Mouse (Mus musculus) adrenal gland (tissue): ENCODE measurements around the gene Lst1.

Source experiments
- intact Hi-C: fragments of 180-260 bp; cut with DNase I; formaldehyde crosslinking; loops from one replicate; pipeline ENCODE4 v1.15.1; 2025

Gene Lst1

DNA sequence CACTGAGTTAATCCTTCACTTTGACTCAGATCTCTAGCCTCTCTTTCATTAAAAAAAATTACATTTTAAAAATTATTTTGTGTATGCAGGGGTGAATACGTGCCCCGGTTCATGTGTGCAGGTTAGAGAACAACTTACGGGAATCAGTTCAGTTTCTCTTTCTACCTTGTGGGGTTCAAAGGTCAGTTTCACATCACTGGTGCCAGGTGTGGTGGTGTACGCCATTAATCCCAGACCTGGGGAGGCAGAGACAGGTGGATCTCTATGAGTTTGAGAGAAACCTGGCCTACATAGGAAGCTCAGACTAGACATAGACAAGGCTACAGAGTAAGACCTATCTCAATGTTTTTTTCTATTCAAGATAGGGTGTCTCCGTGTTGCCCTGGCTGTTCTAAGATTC lies 24.8 kb upstream of the Lst1 start:
- intact Hi-C loops, result no loop called here

- intact Hi-C loops, result no loop called here
Measured at GRCm38 (mm10) chr17:35210593-35210992, 22.4 kb upstream of the Lst1 start.

GRCm38 (mm10) chr17:35209785-35210535 lies 21.7 kb upstream of the Lst1 start:
- intact Hi-C loops, result no loop called here

- intact Hi-C loops, result no loop called here
Measured at GRCm38 (mm10) chr17:35205380-35205769, 17.1 kb upstream of the Lst1 start.

GRCm38 (mm10) chr17:35204494-35205379 lies 16.5 kb upstream of the Lst1 start, which contains the start of gene Lta:
TSS of gene Lta (minus strand) at chr17:35205351.
- intact Hi-C loops, result no loop called here

GRCm38 (mm10) chr17:35202442-35202841 lies 14.2 kb upstream of the Lst1 start:
- intact Hi-C loops, result no loop called here

DNA sequence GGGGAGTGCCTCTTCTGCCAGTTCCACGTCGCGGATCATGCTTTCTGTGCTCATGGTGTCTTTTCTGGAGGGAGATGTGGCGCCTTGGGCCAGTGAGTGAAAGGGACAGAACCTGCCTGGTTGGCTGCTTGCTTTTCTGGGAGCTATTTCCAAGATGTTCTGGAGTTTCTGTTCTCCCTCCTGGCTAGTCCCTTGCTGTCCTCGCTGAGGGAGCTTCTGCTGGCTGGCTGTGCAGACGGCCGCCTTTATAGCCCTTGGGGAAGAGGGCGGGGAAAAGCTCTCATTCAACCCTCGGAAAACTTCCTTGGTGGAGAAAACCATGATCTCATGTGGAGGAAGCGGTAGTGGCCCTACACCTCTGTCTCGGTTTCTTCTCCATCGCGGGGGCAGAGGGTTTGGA lies 13.5 kb upstream of the Lst1 start, which contains the start of gene Tnf:
Gene Tnf (minus strand): TSS at position 221 of the 400 bp plus-strand sequence.
- intact Hi-C loops, result no loop called here

DNA sequence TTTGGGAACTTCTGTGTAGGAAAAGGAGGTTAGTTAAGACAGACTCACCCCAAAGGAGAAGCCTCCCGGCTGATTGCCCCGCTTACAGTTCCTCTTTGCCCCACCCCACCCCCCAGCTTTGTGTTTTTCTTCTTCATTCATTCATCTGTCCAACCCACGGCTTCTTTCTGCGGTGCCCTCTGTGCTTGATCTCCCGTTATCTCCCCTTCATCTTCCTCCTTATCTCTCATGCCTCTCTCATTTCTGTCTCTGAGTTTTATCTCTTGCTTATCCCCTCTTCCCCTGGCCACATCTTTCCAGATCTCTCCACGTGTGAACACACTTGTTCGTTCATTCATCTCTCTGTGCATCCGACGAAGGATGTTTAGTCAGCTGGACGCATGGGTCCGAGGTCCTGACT lies 12.9 kb upstream of the Lst1 start:
- intact Hi-C loops, result no loop called here

DNA sequence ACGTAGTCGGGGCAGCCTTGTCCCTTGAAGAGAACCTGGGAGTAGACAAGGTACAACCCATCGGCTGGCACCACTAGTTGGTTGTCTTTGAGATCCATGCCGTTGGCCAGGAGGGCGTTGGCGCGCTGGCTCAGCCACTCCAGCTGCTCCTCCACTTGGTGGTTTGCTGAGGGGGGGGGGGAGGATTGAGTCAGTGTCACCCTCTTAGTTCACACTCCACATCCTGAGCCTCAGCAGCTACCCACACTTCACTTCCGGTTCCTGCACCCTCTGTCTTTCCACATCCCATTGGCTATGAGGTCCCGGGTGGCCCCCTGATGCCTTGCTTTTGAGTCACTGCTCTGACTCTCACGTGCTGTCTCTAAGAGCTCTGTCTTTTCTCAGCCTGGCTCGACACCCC lies 12.2 kb upstream of the Lst1 start:
- intact Hi-C loops, result no loop called here

DNA sequence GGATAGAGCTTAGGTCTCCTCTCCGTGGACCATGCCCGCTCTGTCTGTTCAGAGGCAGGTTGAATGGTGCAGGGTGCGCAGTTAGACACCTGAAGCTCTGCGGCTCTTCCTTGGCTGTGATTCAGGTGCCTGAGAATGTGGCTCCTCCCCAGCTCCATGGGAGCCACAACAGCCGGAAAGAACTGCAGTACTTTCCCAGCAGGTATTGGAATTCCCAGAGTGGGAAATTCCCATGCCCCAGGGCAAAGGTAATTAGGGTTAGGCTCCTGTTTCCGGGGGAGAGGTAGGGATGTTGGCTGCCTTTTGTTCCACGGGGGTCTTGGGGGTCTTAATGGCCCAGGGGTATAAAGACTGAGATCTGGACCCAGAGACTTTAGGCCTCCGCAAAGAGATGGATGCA lies 10.7 kb upstream of the Lst1 start:
- intact Hi-C loops, result loop anchor here (5.0 kb wide), 1 partner anchor 33 kb away; the partner anchor contains the start of gene Atp6v1g2

DNA sequence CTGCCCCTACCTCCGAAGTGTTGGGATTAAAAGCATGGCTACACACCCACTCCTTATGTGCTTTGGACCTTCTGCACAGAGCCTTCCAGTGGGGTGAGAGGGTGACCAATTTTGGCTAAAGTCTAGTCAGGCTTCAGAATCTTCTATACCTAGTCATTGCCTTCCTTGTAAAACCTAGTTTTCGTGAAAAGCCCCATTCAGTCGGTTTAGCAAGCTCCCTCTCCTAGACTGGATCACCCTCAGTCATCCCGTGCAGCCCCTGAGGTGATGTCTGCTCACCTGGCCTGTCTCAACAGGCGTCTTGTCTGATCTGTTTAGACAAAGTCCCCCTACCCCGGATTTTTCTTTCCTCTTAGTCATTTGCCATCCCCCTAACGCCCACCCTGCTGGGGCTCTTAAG lies 9.8 kb upstream of the Lst1 start:
- intact Hi-C loops, result loop anchor here (5.0 kb wide), 1 partner anchor 34 kb away; the partner anchor contains the start of gene Atp6v1g2

- intact Hi-C loops, result loop anchor here (5.0 kb wide), 1 partner anchor 35 kb away; the partner anchor contains the start of gene Atp6v1g2
Measured at GRCm38 (mm10) chr17:35197126-35197525, 8.9 kb upstream of the Lst1 start.

DNA sequence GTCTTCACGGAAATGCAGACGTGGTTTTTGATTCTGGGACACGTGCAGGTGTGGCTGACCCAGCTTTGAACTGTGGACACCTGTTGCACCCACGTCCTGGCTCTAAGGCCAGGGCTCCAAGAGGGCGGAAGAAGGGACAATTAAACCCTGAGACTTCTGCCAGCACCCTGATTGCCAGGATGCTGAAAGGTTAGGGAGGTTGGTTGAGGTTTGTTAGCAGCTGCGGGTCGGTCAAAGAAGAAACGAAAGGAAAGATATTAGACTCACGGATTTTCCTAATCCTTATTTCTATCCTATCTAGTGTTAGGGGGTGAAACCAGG lies 8.0 kb upstream of the Lst1 start:
- intact Hi-C loops, result loop anchor here (5.0 kb wide), 1 partner anchor 36 kb away; the partner anchor contains the start of gene Atp6v1g2

GRCm38 (mm10) chr17:35195631-35196320 lies 7.5 kb upstream of the Lst1 start:
- intact Hi-C loops, result loop anchor here (5.0 kb wide), 1 partner anchor 37 kb away; the partner anchor contains the start of gene Atp6v1g2

GRCm38 (mm10) chr17:35194844-35195630 lies 6.8 kb upstream of the Lst1 start:
- intact Hi-C loops, result loop anchor here (5.0 kb wide), 1 partner anchor 37 kb away; the partner anchor contains the start of gene Atp6v1g2

GRCm38 (mm10) chr17:35193881-35194843 lies 5.9 kb upstream of the Lst1 start, which contains the start of gene Ltb:
TSS of gene Ltb (plus strand) at chr17:35194439.
- intact Hi-C loops, result no loop called here

- intact Hi-C loops, result no loop called here
Measured at GRCm38 (mm10) chr17:35192924-35193323, 4.7 kb upstream of the Lst1 start.

GRCm38 (mm10) chr17:35191723-35192122 lies 3.5 kb upstream of the Lst1 start:
- intact Hi-C loops, result no loop called here

DNA sequence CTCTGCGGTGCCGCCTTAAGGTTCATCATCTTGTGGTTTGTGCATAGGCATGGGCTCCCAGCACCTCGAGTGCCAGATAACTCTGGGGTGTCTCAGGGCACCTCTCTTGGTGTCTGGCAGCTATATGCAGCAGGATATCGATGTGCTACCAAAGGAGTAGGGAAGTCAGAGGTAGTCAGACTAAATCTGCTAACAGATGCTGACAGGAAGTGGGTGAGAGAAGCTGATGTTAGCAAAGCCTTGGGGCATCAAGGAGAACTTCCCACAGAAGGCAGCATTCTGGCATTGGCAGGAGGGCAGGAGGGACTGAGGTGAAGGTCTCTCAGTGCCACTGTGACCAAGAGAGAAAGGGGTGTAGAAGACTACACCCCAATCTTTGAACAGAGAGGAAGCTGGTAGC lies 1.9 kb upstream of the Lst1 start:
- intact Hi-C loops, result no loop called here
